Mouse (Mus musculus) bone marrow, adult 2 months (tissue): ENCODE results near the gene Ttll1. TPM values are rescaled to one million over a fixed set of nuclear protein-coding genes. Genes with fewer than 3 reads are reported as not detected.
A peak's percentile ranks its signal among the peaks of the same experiment; 100 is the strongest.

Experiments used
- H3K27ac ChIP-seq: fragments of 200-500 bp; 2 replicates; pipeline ENCODE4 v1.5.1; 2012; ENCODE audit warnings: low read depth, mild to moderate bottlenecking, control low read depth, inconsistent platforms, low read length; ENCODE audit not compliant: control insufficient read depth, poor library complexity, insufficient read depth
- H3K4me1 ChIP-seq: fragments of 200-500 bp; 2 replicates; pipeline ENCODE4 v1.6.1; 2011; ENCODE audit warnings: low read length; ENCODE audit not compliant: control insufficient read depth, insufficient read depth
- H3K4me3 ChIP-seq: fragments of 200-500 bp; replicated peaks from 2 replicates; pipeline ENCODE3; 2011; ENCODE audit warnings: mild to moderate bottlenecking, low read depth, low read length, control low read depth; ENCODE audit not compliant: control insufficient read depth
- CTCF ChIP-seq: fragments of 200-500 bp; IDR thresholded peaks from 2 replicates; pipeline ENCODE4 v1.5.1; 2011; ENCODE audit warnings: low read length, control low read depth; ENCODE audit not compliant: control insufficient read depth, insufficient read depth
- POLR2A ChIP-seq: fragments of 200-500 bp; IDR thresholded peaks from 2 replicates; pipeline ENCODE4 v1.6.1; 2011; ENCODE audit warnings: low read depth, mild to moderate bottlenecking, control low read depth, low read length, borderline replicate concordance; ENCODE audit not compliant: control insufficient read depth
- WGBS: fragments of 180-500 bp; shearing (Covaris S2); methylation state at CpG from one replicate; pipeline ENCODE4 v1.1.7; 2018; 5-methylcytosine and 5-hydroxymethylcytosine counted together
- polyA plus RNA-seq: library from polyadenylated mRNA; stranded (reverse); fragments of >200 nt; gene quantifications from 2 replicates; pipeline ENCODE4 v1.2.4, GENCODE M21; 2011; ENCODE audit warnings: low replicate concordance; ENCODE audit not compliant: missing spikeins, insufficient read depth, insufficient read length

Ttll1 gene
- 2.4 and 5.1 TPM in 2 replicates for polyA plus RNA-seq

- peak within 1 kb of the TSS; percentile 20; the same call in 1 of the 2 replicates for H3K27ac ChIP-seq
- H3K4me1 ChIP-seq: no peaks in the 10 kb centered on the region; the same call in 1 of the 2 replicates
- 9% methylated on average over 41 of the region's 41 CpGs for WGBS
- H3K4me3 ChIP-seq: peak within 1 kb of the TSS; percentile 60
- TF ChIP-seq POLR2A (0 out of 2 replicates have a peak, but pooled peaks have one; percentile 33), CTCF (no peak)
Measured at GRCm38 (mm10) chr15:83510805-83511405, at the start of gene Ttll1. TSS of gene Ttll1 (minus strand) at chr15:83510893.

- TF ChIP-seq POLR2A (peak; percentile 92; the same call in 1 of the 2 replicates), CTCF (no peak)
- under 1% methylated on average over 74 of the region's 74 CpGs for WGBS
- Histone ChIP-seq H3K4me1 (peaks cover 1% of the 10 kb centered on the region; the same call in 1 of the 2 replicates), H3K27ac (peak overlapping the region; percentile 98), H3K4me3 (peak overlapping the region; percentile 85)
Measured at GRCm38 (mm10) chr15:83555161-83555974, 44.7 kb upstream of the Ttll1 start.

- TF ChIP-seq CTCF: no peak
- TF ChIP-seq POLR2A: no peak
- H3K4me3 ChIP-seq: no peak overlapping the region
- H3K27ac ChIP-seq: no peak overlapping the region
- peaks cover 1% of the 10 kb centered on the region; the same call in 1 of the 2 replicates for H3K4me1 ChIP-seq
Measured at GRCm38 (mm10) chr15:83553831-83554230, 43.1 kb upstream of the Ttll1 start.

- Histone ChIP-seq H3K4me1 (no peaks in the 10 kb centered on the region; the same call in 1 of the 2 replicates), H3K27ac (no peak overlapping the region), H3K4me3 (no peak overlapping the region)
- no peak for TF ChIP-seq CTCF
- no peak for TF ChIP-seq POLR2A
- WGBS: 89% methylated on average over 2 of the region's 2 CpGs
Measured at GRCm38 (mm10) chr15:83550137-83550536, 39.4 kb upstream of the Ttll1 start.

- no peak for TF ChIP-seq CTCF
- TF ChIP-seq POLR2A: no peak
Measured at GRCm38 (mm10) chr15:83547144-83547543, 36.5 kb upstream of the Ttll1 start.

GRCm38 (mm10) chr15:83546029-83546428 lies 35.3 kb upstream of the Ttll1 start:
- TF ChIP-seq CTCF: no peak
- no peak for TF ChIP-seq POLR2A
- Histone ChIP-seq H3K4me3 (no peak overlapping the region), H3K27ac (no peak overlapping the region), H3K4me1 (no peaks in the 10 kb centered on the region)
- WGBS: 80% methylated on average over 7 of the region's 7 CpGs

More at GRCm38 (mm10) chr15:83547144-83547543, 36.5 kb upstream of the Ttll1 start:
- Histone ChIP-seq H3K4me1 (no peaks in the 10 kb centered on the region), H3K4me3 (no peak overlapping the region), H3K27ac (no peak overlapping the region)
- 92% methylated on average over 8 of the region's 8 CpGs for WGBS

- no peak for TF ChIP-seq CTCF
- TF ChIP-seq POLR2A: no peak
- H3K4me1 ChIP-seq: no peaks in the 10 kb centered on the region
- no peak overlapping the region for H3K27ac ChIP-seq
- 72% methylated on average over 9 of the region's 9 CpGs for WGBS
- H3K4me3 ChIP-seq: no peak overlapping the region
Measured at GRCm38 (mm10) chr15:83541647-83542287, 31.1 kb upstream of the Ttll1 start.

- Histone ChIP-seq H3K4me1 (0 out of 2 replicates have a peak, but pooled peaks cover under 1% of the 10 kb centered on the region), H3K27ac (no peak overlapping the region), H3K4me3 (no peak overlapping the region)
- no peak for TF ChIP-seq POLR2A
- no peak for TF ChIP-seq CTCF
- WGBS: 12% methylated on average over 4 of the region's 4 CpGs
Measured at GRCm38 (mm10) chr15:83539905-83540304, 29.2 kb upstream of the Ttll1 start.
